In genomic region chr3:99249906-99250305, GRCm38 (mm10) we compare ENCODE assay signal across 12 mouse cellular contexts. TPM values are rescaled to one million over a fixed set of nuclear protein-coding genes. Genes with fewer than 3 reads are reported as not detected.
DNase-seq lines count a peak whose midpoint lies in the region; ATAC-seq and TF ChIP-seq lines count a peak whose summit lies in the region.
"Had no signal": no experiment of that assay in that cellular context is flagged by ENCODE, and none has a peak within 500 bp of the region (broad histone marks: within the 10 kb centered on the region; RNA-seq: fewer than 3 reads in every experiment).

No protein-coding gene starts in this region.

- no peaks in the 10 kb centered on the region for H3K36me3 ChIP-seq in kidney, postnatal 0 days (ENCODE audit: insufficient read depth, low read length)
- no peaks in the 10 kb centered on the region for H3K36me3 ChIP-seq in limb, embryonic 15.5 days
- H3K36me3 ChIP-seq: forebrain, embryonic 12.5 days had no signal

- no peak overlapping the region for H3K4me2 ChIP-seq in kidney, postnatal 0 days (ENCODE audit: low read length)
- H3K4me2 ChIP-seq in limb, embryonic 15.5 days, result peak overlapping the region; percentile 45
- H3K4me2 ChIP-seq: forebrain, embryonic 12.5 days had no signal

- H3K27me3 ChIP-seq in kidney, postnatal 0 days (ENCODE audit: insufficient read depth, low read length), result peaks cover 81% of the 10 kb centered on the region
- H3K27me3 ChIP-seq in limb, embryonic 15.5 days, result peaks cover 49% of the 10 kb centered on the region

- H3K27ac ChIP-seq in kidney, postnatal 0 days, result no peak overlapping the region
- H3K27ac ChIP-seq in limb, embryonic 15.5 days, result peak overlapping the region; percentile 54; the same call in 1 of the 2 replicates
- H3K27ac ChIP-seq: forebrain, embryonic 12.5 days had no signal

- ATAC-seq in kidney, postnatal 0 days (replicated peaks; ENCODE audit: low FRiP score, low read depth), result no peak
- no peak for ATAC-seq in limb, embryonic 15.5 days (ENCODE audit: insufficient number of reproducible peaks, low FRiP score, low TSS enrichment, low read depth)
- no peak for ATAC-seq in erythroid progenitor cell, adult 5-6 weeks (replicated peaks; ENCODE audit: low FRiP score, poor library complexity, severe bottlenecking)
- ATAC-seq: intestine, embryonic 16.5 days had no signal

- no peaks in the 10 kb centered on the region for H3K9me3 ChIP-seq in kidney, postnatal 0 days (replicated peaks; ENCODE audit: low read length)
- no peaks in the 10 kb centered on the region for H3K9me3 ChIP-seq in limb, embryonic 15.5 days
- H3K9me3 ChIP-seq: forebrain, embryonic 12.5 days had no signal

- H3K9ac ChIP-seq in kidney, postnatal 0 days (ENCODE audit: low read depth, low read length), result no peak overlapping the region
- no peak overlapping the region for H3K9ac ChIP-seq in limb, embryonic 15.5 days
- H3K9ac ChIP-seq: forebrain, embryonic 12.5 days had no signal

- peaks cover 6% of the 10 kb centered on the region for H3K4me1 ChIP-seq in kidney, postnatal 0 days (replicated peaks; ENCODE audit: insufficient read depth, low read length)
- H3K4me1 ChIP-seq in limb, embryonic 15.5 days, result peaks cover 44% of the 10 kb centered on the region

- WGBS in kidney, postnatal 0 days, result 1% methylated on average over 6 of the region's 6 CpGs
- 11% methylated on average over 6 of the region's 6 CpGs for WGBS in limb, embryonic 15.5 days

- H3K4me3 ChIP-seq in kidney, postnatal 0 days (replicated peaks; ENCODE audit: low read depth, low read length), result no peak overlapping the region
- peak overlapping the region; percentile 27; the same call in 1 of the 2 replicates for H3K4me3 ChIP-seq in limb, embryonic 15.5 days
- H3K4me3 ChIP-seq: forebrain, embryonic 12.5 days had no signal

- peak; percentile 33 for TF ChIP-seq CTCF in kidney, postnatal 0 days (IDR thresholded peaks at IDR 0.05; ENCODE audit: low read depth)

- no peak for DNase-seq in kidney, postnatal 0 days (ENCODE audit: low spot score)
- no peak for DNase-seq in kidney, postnatal 4 days
- DNase-seq in NIH3T3 (ENCODE audit: low read depth), result peak; percentile 34
- peak; percentile 56 for DNase-seq in embryo, embryonic 9.5 days (ENCODE audit: extremely low spot score)
- DNase-seq in cerebellum, postnatal 36 days, result no peak
- DNase-seq: gastrocnemius, postnatal 25 days; lung, postnatal 14 days had no signal

RNA-seq across cellular contexts. Expression of gene Tbx15, which starts 9.7 kb away (rescaled TPM):
- 0.05 TPM in 1 of 2 replicates, not detected in the other for polyA plus RNA-seq in kidney, postnatal 0 days (2015; fragmentation: Nextera tagmentation; extraction: Ambion mirVana)
- polyA plus RNA-seq in limb, embryonic 15.5 days (2015; fragmentation: Nextera tagmentation; extraction: Ambion mirVana), result 21.9 and 24.0 TPM in 2 replicates
- not detected in 2 replicates for total RNA-seq in erythroid progenitor cell, adult 5-6 weeks (2015; ENCODE audit: low replicate concordance)
- total RNA-seq in erythroid progenitor cell, adult 5-6 weeks (2017; ENCODE audit: low replicate concordance), result 0.13 TPM in 1 of 2 replicates, not detected in the other
- polyA plus RNA-seq: spleen, adult 2 months had no signal

Comparison
In these comparisons a context has a peak if more than half of its experiments do, and no peak if none do; other contexts are left out.
1. DNase-seq: peak in NIH3T3 (single experiment) and embryo, embryonic 9.5 days (single experiment); none in kidney, postnatal 0 days (single experiment), kidney, postnatal 4 days (0 of 2) and cerebellum, postnatal 36 days (0 of 2).
2. RNA of gene Tbx15, which starts 9.7 kb away (polyA plus RNA-seq): 21.9 to 24.0 TPM in limb, embryonic 15.5 days; 0.05 TPM in kidney, postnatal 0 days; every median in the first group is over 10 times any median in the second.